Mouse (Mus musculus) CH12.LX (cell line): Measurements from ENCODE around the gene Tuba8.

Experiments
- BHLHE40 ChIP-seq: IDR thresholded peaks from 2 replicates; pipeline ENCODE4 v1.6.1; 2011; ENCODE audit warnings: mild to moderate bottlenecking, low read depth, low read length, improper control_type of control experiment
- CHD2 ChIP-seq: IDR thresholded peaks from 2 replicates; pipeline ENCODE4 v1.6.1; 2011; ENCODE audit warnings: low read length, improper control_type of control experiment
- CTCF ChIP-seq, 2 experiments: IDR thresholded peaks in 1 of 2; conservative IDR thresholded peaks in 1 of 2; 2 replicates each; pipeline ENCODE4 v1.5.1; 2011 to 2012; ENCODE audit warnings: low read depth in 2 of 2, low read length in 2 of 2, improper control_type of control experiment in 1 of 2, inconsistent platforms in 1 of 2, mild to moderate bottlenecking in 1 of 2, moderate library complexity in 1 of 2
- ETS1 ChIP-seq: conservative IDR thresholded peaks from 2 replicates; pipeline ENCODE4 v1.6.1; 2012; ENCODE audit warnings: low read depth, mild to moderate bottlenecking, inconsistent platforms, low read length, improper control_type of control experiment, moderate library complexity
- GABPA ChIP-seq: IDR thresholded peaks from 2 replicates; pipeline ENCODE4 v1.6.1; 2012; ENCODE audit warnings: low read depth, low read length, improper control_type of control experiment, inconsistent platforms; ENCODE audit not compliant: insufficient replicate concordance
- KAT2A ChIP-seq: IDR thresholded peaks from 2 replicates; pipeline ENCODE4 v1.6.1; 2012; ENCODE audit warnings: low read length, improper control_type of control experiment, inconsistent platforms; ENCODE audit not compliant: insufficient replicate concordance
- MAX ChIP-seq: IDR thresholded peaks from 2 replicates; pipeline ENCODE4 v1.6.1; 2011; ENCODE audit warnings: low read length, improper control_type of control experiment
- MXI1 ChIP-seq: IDR thresholded peaks from 2 replicates; pipeline ENCODE4 v1.6.1; 2011; ENCODE audit warnings: mild to moderate bottlenecking, low read depth, low read length, improper control_type of control experiment
- POLR2A ChIP-seq: IDR thresholded peaks from 2 replicates; pipeline ENCODE4 v1.6.1; 2011; ENCODE audit warnings: low read depth, mild to moderate bottlenecking, improper control_type of control experiment, low read length
- POLR2AphosphoS2 ChIP-seq: IDR thresholded peaks from 2 replicates; pipeline ENCODE4 v1.6.1; 2011; ENCODE audit warnings: low read depth, low read length, improper control_type of control experiment
- UBTF ChIP-seq: IDR thresholded peaks from 2 replicates; pipeline ENCODE4 v1.6.1; 2012; ENCODE audit warnings: low read depth, mild to moderate bottlenecking, inconsistent platforms, low read length, improper control_type of control experiment, moderate library complexity
- ZC3H11A ChIP-seq: IDR thresholded peaks from 2 replicates; pipeline ENCODE4 v1.6.1; 2012; ENCODE audit warnings: low read depth, mild to moderate bottlenecking, inconsistent platforms, low read length, improper control_type of control experiment

- TF ChIP-seq CTCF (conservative IDR thresholded peaks at IDR 0.05 in 1 of 2, IDR thresholded peaks at IDR 0.05 in 1 of 2; ENCODE audit: low read depth in 2 of 2, low read length in 2 of 2) (no peak), GABPA (no peak), KAT2A (no peak), POLR2A (no peak), BHLHE40 (no peak), MXI1 (no peak), ZC3H11A (no peak), UBTF (no peak), CHD2 (no peak), MAX (no peak), ETS1 (no peak), POLR2AphosphoS2 (no peak)
Observed at GRCm38 (mm10) chr6:121212988-121213387, 2.5 kb downstream of the Tuba8 start.
